ENCODE assay signal across 8 mouse cellular contexts in genomic region chr12:15816740-15817178, GRCm38 (mm10). TPM values are rescaled to one million over a fixed set of nuclear protein-coding genes. Genes with fewer than 3 reads are reported as not detected.
DNase-seq lines count a peak whose midpoint lies in the region; ATAC-seq and TF ChIP-seq lines count a peak whose summit lies in the region.

TSS of gene Trib2 (minus strand) at chr12:15816922.

- no peak for TF ChIP-seq POLR2A in ES-Bruce4 (IDR thresholded peaks at IDR 0.05; ENCODE audit: insufficient read depth, low read length)

- 0 out of 2 replicates have a peak, but pooled peaks have one; percentile 12 for TF ChIP-seq EP300 in ES-Bruce4 (IDR thresholded peaks at IDR 0.05; ENCODE audit: insufficient read depth, low read depth, low read length)

- H3K4me1 ChIP-seq in ES-Bruce4 (ENCODE audit: control insufficient read depth, insufficient read depth, low read length), result no peaks in the 10 kb centered on the region
- H3K4me1 ChIP-seq in forebrain, embryonic 14.5 days (ENCODE audit: control insufficient read depth, insufficient read depth, low read length), result peaks cover 6% of the 10 kb centered on the region
- H3K4me1 ChIP-seq in neural tube, embryonic 15.5 days, result peaks cover 10% of the 10 kb centered on the region

- H3K4me2 ChIP-seq in forebrain, embryonic 14.5 days (ENCODE audit: low read length), result peak within 1 kb of the TSS; percentile 57
- peak within 1 kb of the TSS; percentile 67 for H3K4me2 ChIP-seq in neural tube, embryonic 15.5 days

- peak; percentile 97 for DNase-seq in forebrain, embryonic 14.5 days (ENCODE audit: low spot score)
- peak; percentile 96 to 97 for DNase-seq in heart, postnatal 10 days
- DNase-seq in kidney, postnatal 4 days, result peak; percentile 95 to 97
- DNase-seq in lung, adult 18-20 months, result peak; percentile 89 to 93
- peak; percentile 94 for DNase-seq in testis, postnatal 10 days (ENCODE audit: low spot score)

- peak within 1 kb of the TSS; percentile 78 for H3K9ac ChIP-seq in ES-Bruce4 (ENCODE audit: low read depth, poor library complexity, severe bottlenecking)
- H3K9ac ChIP-seq in forebrain, embryonic 14.5 days (ENCODE audit: low read length), result peak within 1 kb of the TSS; percentile 99
- peak within 1 kb of the TSS; percentile 100 for H3K9ac ChIP-seq in neural tube, embryonic 15.5 days (replicated peaks)

- peaks cover 3% of the 10 kb centered on the region for H3K27me3 ChIP-seq in ES-Bruce4 (ENCODE audit: control insufficient read depth, insufficient read depth, low read length, poor library complexity, severe bottlenecking)
- no peaks in the 10 kb centered on the region for H3K27me3 ChIP-seq in forebrain, embryonic 14.5 days (replicated peaks; ENCODE audit: control insufficient read depth, insufficient read depth, low read length)
- no peaks in the 10 kb centered on the region for H3K27me3 ChIP-seq in neural tube, embryonic 15.5 days (replicated peaks)

- intact Hi-C loops in heart, postnatal 10 days (cut with DNase I), result loop anchor here (1.0 to 5.0 kb wide), 7 partner anchors 34 to 717 kb away; no protein-coding TSS in a partner anchor

- peak; percentile 34 for TF ChIP-seq CTCF in ES-Bruce4 (IDR thresholded peaks at IDR 0.05; ENCODE audit: low read depth, low read length)

- under 1% methylated on average over 46 of the region's 50 CpGs for WGBS in forebrain, embryonic 14.5 days
- under 1% methylated on average over 50 of the region's 50 CpGs for WGBS in neural tube, embryonic 15.5 days

- H3K9me3 ChIP-seq in ES-Bruce4 (replicated peaks; ENCODE audit: control insufficient read depth, insufficient read depth, low read length, poor library complexity, severe bottlenecking), result no peaks in the 10 kb centered on the region
- H3K9me3 ChIP-seq in forebrain, embryonic 14.5 days (replicated peaks; ENCODE audit: control insufficient read depth, low read length), result no peaks in the 10 kb centered on the region
- H3K9me3 ChIP-seq in neural tube, embryonic 15.5 days (replicated peaks), result no peaks in the 10 kb centered on the region

- no peaks in the 10 kb centered on the region for H3K36me3 ChIP-seq in ES-Bruce4 (ENCODE audit: control insufficient read depth, insufficient read depth, low read length, poor library complexity, severe bottlenecking)
- no peaks in the 10 kb centered on the region for H3K36me3 ChIP-seq in forebrain, embryonic 14.5 days (ENCODE audit: control insufficient read depth, insufficient read depth, low read length)
- no peaks in the 10 kb centered on the region for H3K36me3 ChIP-seq in neural tube, embryonic 15.5 days

- peak; percentile 67; the same call in 1 of the 2 replicates for ATAC-seq in cerebellum, adult (ENCODE audit: insufficient number of reproducible peaks, low FRiP score, low TSS enrichment)
- peak; percentile 91 for ATAC-seq in forebrain, embryonic 14.5 days
- peak; percentile 89 for ATAC-seq in neural tube, embryonic 15.5 days (ENCODE audit: low FRiP score)

- H3K27ac ChIP-seq in ES-Bruce4 (ENCODE audit: insufficient read depth, low read length), result no peak within 1 kb of the TSS
- H3K27ac ChIP-seq in forebrain, embryonic 14.5 days (ENCODE audit: low read depth, low read length), result peak within 1 kb of the TSS; percentile 96
- peak within 1 kb of the TSS; percentile 97 for H3K27ac ChIP-seq in neural tube, embryonic 15.5 days (replicated peaks)

- peak within 1 kb of the TSS; percentile 76 for H3K4me3 ChIP-seq in ES-Bruce4 (ENCODE audit: low read depth, low read length)
- peak within 1 kb of the TSS; percentile 91 for H3K4me3 ChIP-seq in forebrain, embryonic 14.5 days (ENCODE audit: low read depth, low read length)
- peak within 1 kb of the TSS; percentile 87 for H3K4me3 ChIP-seq in neural tube, embryonic 15.5 days (replicated peaks)

RNA-seq across cellular contexts. Expression of gene Trib2, which starts in this region (rescaled TPM):
- 8.6 and 11.2 TPM in 2 replicates for polyA plus RNA-seq in ES-Bruce4 (2011; ENCODE audit: insufficient read depth, insufficient read length, low read depth, missing spikeins)
- polyA plus RNA-seq in forebrain, embryonic 14.5 days (2014; fragmentation: Nextera tagmentation; extraction: Ambion mirVana), result 87.4 and 100 TPM in 2 replicates
- 10 to 100 TPM; 60.4 to 86.6 TPM for total RNA-seq in heart, postnatal 10 days (2021)
- polyA plus RNA-seq in neural tube, embryonic 15.5 days (2015; fragmentation: Nextera tagmentation; extraction: Ambion mirVana), result 119 and 134 TPM in 2 replicates
